Mouse (Mus musculus): Measurements from ENCODE around the gene Ehhadh. TPM values are rescaled to one million over a fixed set of nuclear protein-coding genes. Genes with fewer than 3 reads are reported as not detected.

Ehhadh gene
- polyA plus RNA-seq, 1 experiment from 2014 or later = 2.5 TPM

DNA sequence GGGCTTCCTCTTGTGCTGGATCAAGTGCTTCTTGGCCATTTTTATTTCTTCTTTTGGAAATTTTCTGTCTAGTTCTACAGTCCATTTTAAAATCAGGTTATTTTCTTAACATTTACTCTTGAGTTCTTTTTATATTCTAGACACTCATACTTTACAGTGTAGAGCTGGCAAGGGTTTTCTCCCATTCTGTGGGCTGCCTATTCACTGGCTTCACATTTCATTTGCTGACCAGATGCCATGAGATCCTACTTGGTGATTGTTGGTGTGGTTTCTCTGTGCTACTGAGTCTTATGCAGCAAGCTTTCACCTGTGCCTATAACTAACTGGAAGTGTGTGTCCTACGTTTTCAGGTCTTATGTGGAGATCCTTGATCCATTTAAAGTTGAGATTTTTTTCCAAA lies 29.2 kb downstream of the Ehhadh start:
- DNase-seq (ENCODE audit: low spot score) = no peak
- H3K36me3 ChIP-seq = no peaks in the 10 kb centered on the region; the same call in 1 of the 2 replicates
- no peaks in the 10 kb centered on the region for H3K9me3 ChIP-seq (replicated peaks)
- 86% methylated on average over 1 of the region's 1 CpGs for WGBS
- no peak overlapping the region for H3K4me3 ChIP-seq
- no peaks in the 10 kb centered on the region for H3K4me1 ChIP-seq
- no peaks in the 10 kb centered on the region for H3K27me3 ChIP-seq (ENCODE audit: low read depth, poor library complexity, severe bottlenecking)
- H3K27ac ChIP-seq (replicated peaks) = no peak overlapping the region

- Histone ChIP-seq H3K4me1 (no peaks in the 10 kb centered on the region), H3K27ac (replicated peaks) (no peak overlapping the region), H3K9me3 (replicated peaks) (no peaks in the 10 kb centered on the region), H3K36me3 (no peaks in the 10 kb centered on the region), H3K27me3 (ENCODE audit: low read depth, poor library complexity, severe bottlenecking) (no peaks in the 10 kb centered on the region), H3K4me3 (no peak overlapping the region)
- WGBS = 92% methylated on average over 6 of the region's 6 CpGs
- no peak for DNase-seq (ENCODE audit: low spot score)
These were observed 44.2 kb downstream of the Ehhadh start for GRCm38 (mm10) chr16:21743401-21743800.

- no peak for DNase-seq (ENCODE audit: low spot score)
- no peaks in the 10 kb centered on the region for H3K27me3 ChIP-seq (ENCODE audit: low read depth, poor library complexity, severe bottlenecking)
- no peak overlapping the region for H3K4me3 ChIP-seq
- H3K4me1 ChIP-seq = no peaks in the 10 kb centered on the region
- no peaks in the 10 kb centered on the region for H3K9me3 ChIP-seq (replicated peaks)
- WGBS = 90% methylated on average over 5 of the region's 5 CpGs
- H3K36me3 ChIP-seq = no peaks in the 10 kb centered on the region
- H3K27ac ChIP-seq (replicated peaks) = no peak overlapping the region
These were observed 44.7 kb downstream of the Ehhadh start for GRCm38 (mm10) chr16:21742898-21743297.

GRCm38 (mm10) chr16:21742191-21742870 lies 45.3 kb downstream of the Ehhadh start:
- Histone ChIP-seq H3K4me3 (no peak overlapping the region), H3K27me3 (ENCODE audit: low read depth, poor library complexity, severe bottlenecking) (no peaks in the 10 kb centered on the region), H3K36me3 (no peaks in the 10 kb centered on the region), H3K4me1 (no peaks in the 10 kb centered on the region), H3K27ac (replicated peaks) (no peak overlapping the region), H3K9me3 (replicated peaks) (no peaks in the 10 kb centered on the region)
- DNase-seq (ENCODE audit: low spot score) = no peak
- WGBS = 83% methylated on average over 5 of the region's 5 CpGs

- Histone ChIP-seq H3K9me3 (replicated peaks) (no peaks in the 10 kb centered on the region), H3K4me3 (no peak overlapping the region), H3K36me3 (no peaks in the 10 kb centered on the region), H3K27me3 (ENCODE audit: low read depth, poor library complexity, severe bottlenecking) (no peaks in the 10 kb centered on the region), H3K27ac (replicated peaks) (no peak overlapping the region), H3K4me1 (no peaks in the 10 kb centered on the region)
- no peak for DNase-seq (ENCODE audit: low spot score)
- 81% methylated on average over 3 of the region's 3 CpGs for WGBS
These were observed 46.1 kb downstream of the Ehhadh start for GRCm38 (mm10) chr16:21741542-21741941.

DNA sequence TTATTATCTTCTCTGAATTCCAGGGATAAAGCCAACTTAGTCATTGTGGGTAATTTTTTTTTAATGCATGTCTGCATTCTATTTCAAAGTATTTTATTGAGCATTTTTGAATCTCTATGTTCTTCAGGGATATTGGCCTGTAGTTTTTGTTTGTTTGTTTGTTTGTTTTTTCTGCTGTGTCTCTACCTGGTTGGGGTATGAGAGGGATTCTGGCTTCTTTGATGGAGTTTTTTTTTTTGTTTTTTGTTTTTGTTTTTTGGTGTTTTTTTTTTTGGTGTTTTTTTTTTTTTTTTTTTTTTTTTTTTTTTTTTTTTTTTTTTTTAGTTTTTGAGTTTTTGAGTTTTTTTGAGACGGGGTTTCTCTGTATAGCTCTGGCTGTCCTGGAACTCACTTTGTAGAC lies 52.0 kb downstream of the Ehhadh start:
- Histone ChIP-seq H3K36me3 (no peaks in the 10 kb centered on the region), H3K27ac (replicated peaks) (no peak overlapping the region), H3K9me3 (replicated peaks) (no peaks in the 10 kb centered on the region), H3K27me3 (ENCODE audit: low read depth, poor library complexity, severe bottlenecking) (no peaks in the 10 kb centered on the region), H3K4me1 (no peaks in the 10 kb centered on the region), H3K4me3 (no peak overlapping the region)
- DNase-seq (ENCODE audit: low spot score) = no peak
- 82% methylated on average over 1 of the region's 1 CpGs for WGBS

DNA sequence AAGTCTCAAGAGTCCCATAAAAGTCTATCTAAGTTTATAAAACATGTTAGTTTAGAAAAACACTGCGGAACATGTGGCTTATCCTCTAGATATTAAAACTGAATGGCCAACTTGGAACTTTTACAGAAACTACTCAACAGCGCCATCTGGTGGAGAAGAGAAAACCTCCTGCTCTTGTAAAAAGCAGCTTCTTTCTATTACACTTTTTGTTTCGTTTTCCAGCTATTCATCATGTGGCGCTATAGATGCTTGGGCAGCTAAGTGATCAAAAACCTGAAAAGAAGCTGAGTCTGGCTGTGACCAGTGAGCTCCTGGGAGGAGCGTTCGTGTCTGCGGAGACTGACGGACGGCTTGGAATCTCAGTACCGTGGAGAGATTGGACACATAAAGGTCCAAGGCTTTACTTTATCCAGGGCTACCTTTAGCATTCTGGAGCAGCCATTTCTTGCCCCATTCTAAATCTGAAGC lies 59.7 kb downstream of the Ehhadh start:
- Histone ChIP-seq H3K27me3 (ENCODE audit: low read depth, poor library complexity, severe bottlenecking) (no peaks in the 10 kb centered on the region), H3K4me1 (no peaks in the 10 kb centered on the region), H3K27ac (replicated peaks) (peak overlapping the region; percentile 63), H3K36me3 (no peaks in the 10 kb centered on the region), H3K9me3 (replicated peaks) (no peaks in the 10 kb centered on the region), H3K4me3 (peak overlapping the region; percentile 27; the same call in 1 of the 2 replicates)
- 39% methylated on average over 10 of the region's 10 CpGs for WGBS
- peak; percentile 51 for DNase-seq (ENCODE audit: low spot score)

GRCm38 (mm10) chr16:21727421-21727820 lies 60.2 kb downstream of the Ehhadh start:
- Histone ChIP-seq H3K4me3 (no peak overlapping the region), H3K9me3 (replicated peaks) (no peaks in the 10 kb centered on the region), H3K27me3 (ENCODE audit: low read depth, poor library complexity, severe bottlenecking) (no peaks in the 10 kb centered on the region), H3K27ac (replicated peaks) (0 out of 2 replicates have a peak overlapping the region, but pooled peaks have one; percentile 4), H3K36me3 (no peaks in the 10 kb centered on the region), H3K4me1 (no peaks in the 10 kb centered on the region)
- WGBS = 89% methylated on average over 3 of the region's 3 CpGs
- no peak for DNase-seq (ENCODE audit: low spot score)

DNA sequence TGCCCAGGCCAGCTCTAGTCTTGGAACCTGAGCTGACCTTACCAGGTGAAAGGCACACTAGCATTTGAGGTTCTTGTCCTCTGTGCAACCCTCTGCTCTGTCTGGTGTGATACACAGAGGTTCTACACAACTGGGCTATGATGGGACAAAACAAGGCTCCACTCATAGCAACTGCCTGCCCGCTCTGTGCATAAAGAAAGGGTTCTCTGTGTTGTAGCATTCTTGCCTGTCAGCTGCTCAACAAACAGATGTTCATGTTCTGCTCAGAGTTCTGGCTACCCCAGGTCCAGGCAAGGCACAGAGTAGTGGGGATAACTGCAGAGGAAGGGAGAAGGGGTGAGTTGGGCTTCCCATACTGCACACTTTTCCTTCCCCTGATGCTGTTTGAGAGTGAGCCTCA lies 63.3 kb downstream of the Ehhadh start:
- no peak for DNase-seq (ENCODE audit: low spot score)
- peak overlapping the region; percentile 25; the same call in 1 of the 2 replicates for H3K27ac ChIP-seq (replicated peaks)
- H3K4me1 ChIP-seq = no peaks in the 10 kb centered on the region
- whole genome bisulfite sequencing = 86% methylated on average over 1 of the region's 1 CpGs
- no peak overlapping the region for H3K4me3 ChIP-seq
- H3K27me3 ChIP-seq (ENCODE audit: low read depth, poor library complexity, severe bottlenecking) = no peaks in the 10 kb centered on the region
- no peaks in the 10 kb centered on the region for H3K36me3 ChIP-seq
- no peaks in the 10 kb centered on the region for H3K9me3 ChIP-seq (replicated peaks)

GRCm38 (mm10) chr16:21719770-21720169 lies 67.8 kb downstream of the Ehhadh start:
- Histone ChIP-seq H3K27me3 (ENCODE audit: low read depth, poor library complexity, severe bottlenecking) (no peaks in the 10 kb centered on the region), H3K27ac (replicated peaks) (no peak overlapping the region), H3K4me1 (peaks cover 10% of the 10 kb centered on the region), H3K4me3 (no peak overlapping the region), H3K36me3 (no peaks in the 10 kb centered on the region), H3K9me3 (replicated peaks) (no peaks in the 10 kb centered on the region)
- 93% methylated on average over 7 of the region's 7 CpGs for WGBS
- no peak for DNase-seq (ENCODE audit: low spot score)

DNA sequence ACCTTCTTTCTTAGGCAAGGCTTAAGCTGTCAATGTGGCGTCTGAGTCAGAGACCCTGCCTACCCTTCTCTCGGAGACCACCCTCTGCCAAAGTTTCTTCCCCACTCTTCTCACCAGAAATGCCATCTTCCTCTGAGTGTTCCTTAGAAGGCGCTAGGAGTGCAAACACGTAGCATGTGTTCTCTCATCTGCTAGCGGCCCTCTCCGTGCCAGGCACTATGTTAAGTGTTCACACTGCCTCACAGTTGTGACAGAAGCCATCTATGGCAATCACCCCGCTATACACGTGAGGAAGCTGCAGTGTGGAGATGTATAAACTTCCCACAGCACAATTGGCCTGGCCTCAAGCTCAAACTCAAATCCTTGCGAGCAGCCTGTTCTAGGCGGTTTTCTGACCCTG lies 73.1 kb downstream of the Ehhadh start:
- Histone ChIP-seq H3K4me1 (peaks cover 23% of the 10 kb centered on the region), H3K4me3 (no peak overlapping the region), H3K27me3 (ENCODE audit: low read depth, poor library complexity, severe bottlenecking) (no peaks in the 10 kb centered on the region), H3K9me3 (replicated peaks) (no peaks in the 10 kb centered on the region), H3K36me3 (no peaks in the 10 kb centered on the region), H3K27ac (replicated peaks) (no peak overlapping the region)
- WGBS = 92% methylated on average over 10 of the region's 10 CpGs
- no peak for DNase-seq (ENCODE audit: low spot score)
